Mouse (Mus musculus): ENCODE data around the gene Cep70. TPM values are rescaled to one million over a fixed set of nuclear protein-coding genes. Genes with fewer than 3 reads are reported as not detected.

Gene Cep70
- polyA plus RNA-seq, 1 experiment from 2014 or later, result 31.4 TPM

DNA sequence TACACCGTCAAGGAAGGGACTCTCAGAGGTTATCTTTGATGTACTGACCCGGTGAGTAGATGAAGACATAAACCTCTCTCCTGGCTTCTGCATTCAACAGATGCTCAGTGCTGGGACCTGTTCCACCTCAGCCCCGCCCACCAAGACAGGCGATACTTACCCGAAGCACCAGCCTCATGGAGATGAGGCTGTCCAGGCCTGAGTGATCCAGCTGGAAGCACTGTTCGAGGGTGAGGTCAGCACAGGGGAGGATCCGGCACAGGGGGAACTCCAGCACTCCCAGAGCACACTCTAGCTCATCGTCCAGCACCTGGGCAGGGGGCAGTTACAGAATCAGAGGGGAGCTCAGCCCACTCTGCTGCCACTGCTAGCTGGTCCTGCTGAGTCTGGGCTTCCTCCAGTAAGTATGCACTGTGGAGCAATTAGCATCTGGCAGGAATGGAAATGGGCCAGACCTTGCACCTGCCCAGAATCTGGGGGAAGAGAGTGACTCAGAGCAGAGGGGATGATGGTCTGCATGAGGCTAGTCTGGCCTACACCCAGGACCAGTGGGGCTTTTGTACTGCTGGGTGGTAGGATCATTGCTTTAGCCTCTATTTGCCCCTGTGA, 76.3 kb downstream of the Cep70 start:
- no peaks in the 10 kb centered on the region for H3K36me3 ChIP-seq (ENCODE audit: insufficient read depth)
- no peaks in the 10 kb centered on the region for H3K27me3 ChIP-seq (ENCODE audit: insufficient read depth, low read length)
- H3K4me3 ChIP-seq (ENCODE audit: low read depth, low read length), result no peak overlapping the region
- H3K27ac ChIP-seq (ENCODE audit: low read depth), result no peak overlapping the region
- TF ChIP-seq CTCF (IDR thresholded peaks at IDR 0.05; ENCODE audit: low read depth), result no peak
- H3K4me1 ChIP-seq (ENCODE audit: insufficient read depth), result no peaks in the 10 kb centered on the region
- 41% methylated on average over 8 of the region's 8 CpGs for WGBS
- H3K4me2 ChIP-seq, result no peak overlapping the region
- no peaks in the 10 kb centered on the region for H3K9me3 ChIP-seq (ENCODE audit: low read depth, low read length)
- ATAC-seq (ENCODE audit: insufficient read depth) (no peak), DNase-seq (no peak)
- no peak overlapping the region for H3K9ac ChIP-seq

DNA sequence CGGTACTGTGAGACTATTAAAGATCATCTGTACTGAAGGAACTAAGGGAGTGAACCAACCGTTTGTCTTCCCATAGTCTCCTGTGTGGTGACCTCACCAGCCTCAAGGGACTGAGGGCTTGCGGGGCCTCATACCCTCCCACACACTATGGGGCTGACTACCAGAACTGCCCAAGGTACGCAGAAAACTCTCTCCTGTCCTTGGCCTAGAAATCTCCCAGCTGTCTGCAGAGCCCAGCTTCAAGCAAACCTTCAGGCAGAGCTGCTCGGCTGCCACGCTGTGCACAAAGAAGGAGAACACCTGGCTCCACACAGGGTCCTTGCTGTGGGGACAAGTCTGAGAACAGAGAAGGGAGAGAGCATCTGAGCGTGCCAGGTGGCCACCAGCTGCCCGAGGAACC, 76.8 kb downstream of the Cep70 start:
- no peak for TF ChIP-seq CTCF (IDR thresholded peaks at IDR 0.05; ENCODE audit: low read depth)
- DNase-seq, result no peak
- 63% methylated on average over 8 of the region's 8 CpGs for WGBS
- ATAC-seq (ENCODE audit: insufficient read depth), result no peak
- no peaks in the 10 kb centered on the region for H3K9me3 ChIP-seq (ENCODE audit: low read depth, low read length)
- H3K4me1 ChIP-seq (ENCODE audit: insufficient read depth), result no peaks in the 10 kb centered on the region
- H3K27ac ChIP-seq (ENCODE audit: low read depth), result no peak overlapping the region
- H3K4me3 ChIP-seq (ENCODE audit: low read depth, low read length), result no peak overlapping the region
- no peak overlapping the region for H3K9ac ChIP-seq
- H3K27me3 ChIP-seq (ENCODE audit: insufficient read depth, low read length), result no peaks in the 10 kb centered on the region
- no peak overlapping the region for H3K4me2 ChIP-seq
- no peaks in the 10 kb centered on the region for H3K36me3 ChIP-seq (ENCODE audit: insufficient read depth)

DNA sequence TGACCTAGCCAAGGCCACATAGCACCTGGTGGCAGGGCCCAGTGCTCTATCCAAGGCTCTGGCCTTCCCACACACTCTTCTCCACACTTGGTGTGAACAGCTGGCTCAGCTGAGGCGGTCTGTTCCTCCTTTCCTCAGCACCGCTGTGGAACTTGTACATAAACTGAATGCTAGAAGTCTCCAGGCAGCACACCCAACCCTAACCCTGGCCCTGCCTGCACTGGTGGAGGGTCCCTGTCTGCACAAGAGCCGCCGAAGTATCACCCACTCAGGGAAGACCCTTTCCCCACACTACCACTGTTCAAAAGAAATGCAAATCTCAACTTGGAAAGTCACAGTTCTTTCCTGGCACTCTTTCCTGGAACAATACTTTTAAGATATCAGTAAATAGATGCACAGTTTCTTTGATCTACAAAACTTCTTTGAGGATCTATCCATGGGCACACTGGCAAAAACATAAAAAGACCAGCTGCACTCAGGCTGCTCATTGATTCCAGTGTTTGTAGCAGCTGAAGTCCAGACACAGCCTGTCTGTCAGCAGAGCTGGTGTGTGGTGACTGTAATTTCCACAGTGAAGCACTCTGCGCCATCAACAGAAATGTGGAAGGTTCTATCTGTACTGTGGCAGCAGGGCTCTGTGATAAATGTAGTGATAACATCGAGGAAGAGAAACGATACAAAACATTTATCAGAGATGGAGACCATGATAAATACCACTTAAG, 82.2 kb downstream of the Cep70 start:
- DNase-seq, result peak; percentile 66
- H3K27me3 ChIP-seq (ENCODE audit: insufficient read depth, low read length), result no peaks in the 10 kb centered on the region
- no peak overlapping the region for H3K4me3 ChIP-seq (ENCODE audit: low read depth, low read length)
- H3K9ac ChIP-seq, result no peak overlapping the region
- no peaks in the 10 kb centered on the region for H3K4me1 ChIP-seq (ENCODE audit: insufficient read depth)
- ATAC-seq (ENCODE audit: insufficient read depth), result peak; percentile 59; the same call in 1 of the 2 replicates
- H3K36me3 ChIP-seq (ENCODE audit: insufficient read depth), result no peaks in the 10 kb centered on the region
- no peak overlapping the region for H3K4me2 ChIP-seq
- no peak for TF ChIP-seq CTCF (IDR thresholded peaks at IDR 0.05; ENCODE audit: low read depth)
- no peaks in the 10 kb centered on the region for H3K9me3 ChIP-seq (ENCODE audit: low read depth, low read length)
- whole genome bisulfite sequencing, result 62% methylated on average over 7 of the region's 7 CpGs
- no peak overlapping the region for H3K27ac ChIP-seq (ENCODE audit: low read depth)

DNA sequence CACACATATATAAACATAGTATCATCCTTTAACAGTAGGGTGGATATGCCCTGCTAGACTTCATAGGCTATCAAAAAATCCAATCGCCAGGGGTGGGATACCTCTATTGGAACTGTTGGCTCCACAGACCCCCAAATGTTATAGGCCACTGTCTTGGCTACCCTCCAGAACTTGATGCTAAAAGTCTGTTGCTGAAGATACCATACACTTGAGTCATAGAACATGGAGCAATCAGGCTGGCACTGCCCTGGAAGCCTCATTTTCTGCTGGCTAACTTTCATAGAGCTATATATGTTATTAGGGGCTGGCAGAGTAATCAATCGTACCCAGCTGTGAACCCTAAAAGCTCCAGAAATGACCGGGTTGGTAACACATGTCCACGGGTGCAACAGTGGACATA, 82.8 kb downstream of the Cep70 start:
- H3K9me3 ChIP-seq (ENCODE audit: low read depth, low read length), result no peaks in the 10 kb centered on the region
- TF ChIP-seq CTCF (IDR thresholded peaks at IDR 0.05; ENCODE audit: low read depth), result no peak
- DNase-seq, result peak; percentile 36
- H3K36me3 ChIP-seq (ENCODE audit: insufficient read depth), result no peaks in the 10 kb centered on the region
- ATAC-seq (ENCODE audit: insufficient read depth), result no peak
- no peaks in the 10 kb centered on the region for H3K27me3 ChIP-seq (ENCODE audit: insufficient read depth, low read length)
- no peak overlapping the region for H3K4me3 ChIP-seq (ENCODE audit: low read depth, low read length)
- no peak overlapping the region for H3K27ac ChIP-seq (ENCODE audit: low read depth)
- 77% methylated on average over 4 of the region's 4 CpGs for WGBS
- no peak overlapping the region for H3K4me2 ChIP-seq
- no peaks in the 10 kb centered on the region for H3K4me1 ChIP-seq (ENCODE audit: insufficient read depth)
- H3K9ac ChIP-seq, result no peak overlapping the region

DNA sequence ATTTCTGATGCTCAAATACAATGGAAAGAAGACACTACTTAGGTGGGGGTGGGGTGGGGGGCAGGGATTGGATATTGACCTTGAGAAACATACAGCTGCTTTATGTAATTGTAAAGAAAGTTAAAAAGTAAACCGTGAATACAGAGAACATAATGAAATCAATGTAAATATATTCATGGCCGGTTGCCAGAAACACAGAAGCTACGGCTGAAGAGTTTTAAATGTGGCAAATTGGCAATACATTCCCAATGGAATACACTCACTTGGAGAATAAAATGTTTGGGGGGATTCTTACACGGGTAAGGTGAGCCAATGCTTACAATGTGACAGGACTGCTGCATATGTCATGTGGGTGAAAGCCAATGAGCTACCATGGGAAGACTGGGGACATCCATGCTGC, 83.7 kb downstream of the Cep70 start:
- H3K27me3 ChIP-seq (ENCODE audit: insufficient read depth, low read length), result no peaks in the 10 kb centered on the region
- no peaks in the 10 kb centered on the region for H3K9me3 ChIP-seq (ENCODE audit: low read depth, low read length)
- no peak overlapping the region for H3K4me3 ChIP-seq (ENCODE audit: low read depth, low read length)
- no peak for TF ChIP-seq CTCF (IDR thresholded peaks at IDR 0.05; ENCODE audit: low read depth)
- ATAC-seq (ENCODE audit: insufficient read depth), result no peak
- no peak overlapping the region for H3K27ac ChIP-seq (ENCODE audit: low read depth)
- peak; percentile 64 for DNase-seq
- no peaks in the 10 kb centered on the region for H3K4me1 ChIP-seq (ENCODE audit: insufficient read depth)
- H3K36me3 ChIP-seq (ENCODE audit: insufficient read depth), result no peaks in the 10 kb centered on the region
- 34% methylated on average over 4 of the region's 4 CpGs for WGBS
- no peak overlapping the region for H3K4me2 ChIP-seq
- no peak overlapping the region for H3K9ac ChIP-seq

DNA sequence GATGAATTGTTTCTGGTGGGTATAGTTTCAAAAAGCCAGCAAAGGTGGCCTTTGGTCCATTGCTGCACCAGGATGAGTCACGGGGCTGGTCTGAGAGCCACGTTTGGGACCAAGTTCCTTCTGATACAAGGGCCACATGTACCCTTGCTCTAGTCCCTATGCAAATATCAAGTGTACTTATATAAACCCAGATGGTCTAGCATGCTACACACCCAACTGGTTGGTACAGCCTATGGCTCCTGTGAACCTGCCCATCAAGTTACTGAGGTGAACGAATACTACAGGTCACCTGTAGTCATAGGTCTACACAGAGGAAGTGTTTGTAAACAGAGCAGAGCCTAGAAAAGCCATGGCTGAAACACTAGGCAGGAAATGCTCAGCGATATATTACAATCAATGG, 93.4 kb downstream of the Cep70 start:
- no peak for DNase-seq
- H3K9ac ChIP-seq, result no peak overlapping the region
- H3K4me3 ChIP-seq (ENCODE audit: low read depth, low read length), result no peak overlapping the region
- no peaks in the 10 kb centered on the region for H3K4me1 ChIP-seq (ENCODE audit: insufficient read depth)
- 77% methylated on average over 4 of the region's 4 CpGs for WGBS
- no peak for ATAC-seq (ENCODE audit: insufficient read depth)
- no peak overlapping the region for H3K27ac ChIP-seq (ENCODE audit: low read depth)
- TF ChIP-seq CTCF (IDR thresholded peaks at IDR 0.05; ENCODE audit: low read depth), result no peak
- H3K4me2 ChIP-seq, result no peak overlapping the region
- H3K9me3 ChIP-seq (ENCODE audit: low read depth, low read length), result no peaks in the 10 kb centered on the region
- H3K27me3 ChIP-seq (ENCODE audit: insufficient read depth, low read length), result no peaks in the 10 kb centered on the region
- no peaks in the 10 kb centered on the region for H3K36me3 ChIP-seq (ENCODE audit: insufficient read depth)

DNA sequence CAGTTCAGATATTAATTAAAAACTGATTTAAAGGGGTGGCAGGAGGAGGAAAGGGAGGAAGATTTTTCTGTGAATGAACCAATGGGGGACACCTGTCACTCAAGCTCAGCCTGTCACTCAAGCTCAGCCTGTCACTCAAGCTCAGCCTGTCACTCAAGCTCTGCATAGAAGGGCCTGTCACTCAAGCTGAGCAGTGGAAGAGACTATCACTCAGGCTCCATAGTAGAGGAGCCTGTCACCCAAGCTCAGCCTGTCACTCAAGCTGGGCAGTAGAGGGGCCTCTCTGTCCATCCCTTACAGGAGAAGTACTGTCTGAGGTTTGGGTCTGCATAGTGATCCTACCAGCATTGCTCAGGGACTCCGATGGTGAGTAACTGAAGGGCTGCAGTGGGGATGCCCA, 95.1 kb downstream of the Cep70 start:
- 92% methylated on average over 1 of the region's 1 CpGs for WGBS
- no peaks in the 10 kb centered on the region for H3K36me3 ChIP-seq (ENCODE audit: insufficient read depth)
- H3K4me3 ChIP-seq (ENCODE audit: low read depth, low read length), result no peak overlapping the region
- DNase-seq (no peak), ATAC-seq (ENCODE audit: insufficient read depth) (peak; percentile 35; the same call in 1 of the 2 replicates)
- no peak overlapping the region for H3K4me2 ChIP-seq
- H3K27ac ChIP-seq (ENCODE audit: low read depth), result no peak overlapping the region
- no peaks in the 10 kb centered on the region for H3K4me1 ChIP-seq (ENCODE audit: insufficient read depth)
- H3K9ac ChIP-seq, result no peak overlapping the region
- no peaks in the 10 kb centered on the region for H3K27me3 ChIP-seq (ENCODE audit: insufficient read depth, low read length)
- H3K9me3 ChIP-seq (ENCODE audit: low read depth, low read length), result no peaks in the 10 kb centered on the region
- TF ChIP-seq CTCF (IDR thresholded peaks at IDR 0.05; ENCODE audit: low read depth), result no peak
